Comparison of ENCODE assay signal across 8 mouse cellular contexts in genomic region chr7:29288942-29289638, GRCm38 (mm10). TPM values are rescaled to one million over a fixed set of nuclear protein-coding genes. Genes with fewer than 3 reads are reported as not detected.
DNase-seq lines count a peak whose midpoint lies in the region; ATAC-seq and TF ChIP-seq lines count a peak whose summit lies in the region.

Gene Ppp1r14a (plus strand): TSS chr7:29289308.

- WGBS in embryonic facial prominence, embryonic 14.5 days, result under 1% methylated on average over 53 of the region's 59 CpGs
- under 1% methylated on average over 59 of the region's 59 CpGs for WGBS in heart, embryonic 12.5 days
- WGBS in lung, adult 2 months, result 2% methylated on average over 59 of the region's 59 CpGs
- WGBS in neural tube, embryonic 15.5 days, result under 1% methylated on average over 59 of the region's 59 CpGs

- peak within 1 kb of the TSS; percentile 95 for H3K4me2 ChIP-seq in embryonic facial prominence, embryonic 14.5 days (ENCODE audit: low read depth, low read length)
- H3K4me2 ChIP-seq in heart, embryonic 12.5 days, result peak within 1 kb of the TSS; percentile 92
- H3K4me2 ChIP-seq in neural tube, embryonic 15.5 days, result peak within 1 kb of the TSS; percentile 96

- H3K36me3 ChIP-seq in C2C12 (ENCODE audit: control insufficient read depth, insufficient read depth), result no peaks in the 10 kb centered on the region
- H3K36me3 ChIP-seq in embryonic facial prominence, embryonic 14.5 days (ENCODE audit: control insufficient read depth, insufficient read depth, low read length), result no peaks in the 10 kb centered on the region
- H3K36me3 ChIP-seq in heart, embryonic 12.5 days, result no peaks in the 10 kb centered on the region
- H3K36me3 ChIP-seq in neural tube, embryonic 15.5 days, result no peaks in the 10 kb centered on the region

- H3K9me3 ChIP-seq in embryonic facial prominence, embryonic 14.5 days (ENCODE audit: control insufficient read depth, low read length), result no peaks in the 10 kb centered on the region
- no peaks in the 10 kb centered on the region; the same call in 1 of the 2 replicates for H3K9me3 ChIP-seq in heart, embryonic 12.5 days (replicated peaks)
- H3K9me3 ChIP-seq in neural tube, embryonic 15.5 days (replicated peaks), result no peaks in the 10 kb centered on the region

- H3K4me3 ChIP-seq in C2C12 (ENCODE audit: insufficient read depth, poor library complexity, severe bottlenecking), result peak within 1 kb of the TSS; percentile 6
- peak within 1 kb of the TSS; percentile 56 for H3K4me3 ChIP-seq in embryonic facial prominence, embryonic 14.5 days (ENCODE audit: low read depth, low read length)
- H3K4me3 ChIP-seq in heart, embryonic 12.5 days, result peak within 1 kb of the TSS; percentile 61
- peak within 1 kb of the TSS; percentile 66 for H3K4me3 ChIP-seq in lung, adult 2 months (replicated peaks; ENCODE audit: extremely low read depth, low read depth, low read length)
- peak within 1 kb of the TSS; percentile 51 for H3K4me3 ChIP-seq in neural tube, embryonic 15.5 days (replicated peaks)

- 0 out of 2 replicates have a peak within 1 kb of the TSS, but pooled peaks have one; percentile 6 for H3K27ac ChIP-seq in embryonic facial prominence, embryonic 14.5 days (replicated peaks; ENCODE audit: low read depth, low read length)
- peak within 1 kb of the TSS; percentile 55 for H3K27ac ChIP-seq in heart, embryonic 12.5 days (ENCODE audit: poor library complexity, severe bottlenecking)
- H3K27ac ChIP-seq in neural tube, embryonic 15.5 days (replicated peaks), result no peak within 1 kb of the TSS

- H3K79me2 ChIP-seq in C2C12 (ENCODE audit: control insufficient read depth, insufficient read depth), result no peaks in the 10 kb centered on the region

- H3K79me3 ChIP-seq in C2C12 (ENCODE audit: low read depth), result no peaks in the 10 kb centered on the region

- H3ac ChIP-seq in C2C12 (ENCODE audit: control insufficient read depth, insufficient read length, low read depth), result no peak within 1 kb of the TSS

- DNase-seq in adrenal gland, postnatal 10 days, result peak; percentile 85
- DNase-seq in embryonic facial prominence, embryonic 14.5 days (ENCODE audit: low spot score), result peak; percentile 67
- peak; percentile 82 for DNase-seq in kidney, postnatal 14 days
- peak; percentile 74 for DNase-seq in lung, adult 2 months
- DNase-seq in thymus, postnatal 36 days, result peak; percentile 83 to 85

- peak within 1 kb of the TSS; percentile 60 for H3K9ac ChIP-seq in embryonic facial prominence, embryonic 14.5 days (ENCODE audit: low read depth, low read length)
- H3K9ac ChIP-seq in heart, embryonic 12.5 days, result peak within 1 kb of the TSS; percentile 76
- peak within 1 kb of the TSS; percentile 52 for H3K9ac ChIP-seq in neural tube, embryonic 15.5 days (replicated peaks)

- H3K4me1 ChIP-seq in embryonic facial prominence, embryonic 14.5 days (ENCODE audit: control insufficient read depth, insufficient read depth, low read length), result peaks cover 16% of the 10 kb centered on the region; the same call in 1 of the 2 replicates
- peaks cover 43% of the 10 kb centered on the region for H3K4me1 ChIP-seq in heart, embryonic 12.5 days (replicated peaks)
- no peaks in the 10 kb centered on the region for H3K4me1 ChIP-seq in lung, adult 2 months (ENCODE audit: control insufficient read depth, insufficient read depth, low read length)
- peaks cover 46% of the 10 kb centered on the region for H3K4me1 ChIP-seq in neural tube, embryonic 15.5 days

- ATAC-seq in embryonic facial prominence, embryonic 14.5 days (ENCODE audit: low read depth), result peak; percentile 58
- 0 out of 2 replicates have a peak, but pooled peaks have one; percentile 49 for ATAC-seq in heart, embryonic 12.5 days (ENCODE audit: insufficient number of reproducible peaks, low FRiP score)
- ATAC-seq in neural tube, embryonic 15.5 days (ENCODE audit: low FRiP score), result 0 out of 2 replicates have a peak, but pooled peaks have one; percentile 34

- no peaks in the 10 kb centered on the region for H3K27me3 ChIP-seq in C2C12 (ENCODE audit: control insufficient read depth, insufficient read depth, insufficient read length)
- no peaks in the 10 kb centered on the region for H3K27me3 ChIP-seq in embryonic facial prominence, embryonic 14.5 days (replicated peaks; ENCODE audit: control insufficient read depth, insufficient read depth, low read length)
- H3K27me3 ChIP-seq in heart, embryonic 12.5 days (replicated peaks), result peaks cover 59% of the 10 kb centered on the region
- H3K27me3 ChIP-seq in neural tube, embryonic 15.5 days (replicated peaks), result peaks cover 18% of the 10 kb centered on the region

- peak; percentile 81; the same call in 1 of the 2 replicates for TF ChIP-seq POLR2A in lung, adult 2 months (IDR thresholded peaks at IDR 0.05; ENCODE audit: borderline replicate concordance, extremely low read depth, low read depth, low read length)

- peak; percentile 85 for TF ChIP-seq CTCF in C2C12 (IDR thresholded peaks at IDR 0.05; ENCODE audit: control insufficient read depth, insufficient read depth, insufficient read length)
- TF ChIP-seq CTCF in lung, adult 2 months (IDR thresholded peaks at IDR 0.05; ENCODE audit: insufficient read depth, low read length), result peak; percentile 71

TF ChIP-seq in C2C12, 6 proteins besides CTCF, POLR2A, EP300 and RAD21:
- TF ChIP-seq MAX (IDR thresholded peaks at IDR 0.05), result no peak

RNA-seq across cellular contexts. Expression of gene Ppp1r14a, which starts in this region (rescaled TPM):
- 0.43 TPM for polyA plus RNA-seq in C2C12 (2012; fragmentation: generic; extraction: Trizol)
- total RNA-seq in adrenal gland, postnatal 10 days (2021), result 10 to 100 TPM; 13.8 to 14.3 TPM
- polyA plus RNA-seq in embryonic facial prominence, embryonic 14.5 days (2014; fragmentation: Nextera tagmentation; extraction: Ambion mirVana), result 11.6 and 13.8 TPM in 2 replicates
- 13.2 and 13.9 TPM in 2 replicates for polyA plus RNA-seq in heart, embryonic 12.5 days (2016; fragmentation: Nextera tagmentation; extraction: Ambion mirVana)
- 242 and 329 TPM in 2 replicates for polyA plus RNA-seq in lung, adult 2 months (2012; rRNA removed)
- 2.8 and 13.3 TPM in 2 replicates for polyA plus RNA-seq in neural tube, embryonic 15.5 days (2015; fragmentation: Nextera tagmentation; extraction: Ambion mirVana)

Comparison
In these comparisons a context has a peak if more than half of its experiments do, and no peak if none do; other contexts are left out.
1. RNA of gene Ppp1r14a (polyA plus RNA-seq): 242 to 329 TPM in lung, adult 2 months; 11.6 to 13.8 TPM in embryonic facial prominence, embryonic 14.5 days, 13.2 to 13.9 TPM in heart, embryonic 12.5 days, 2.8 to 13.3 TPM in neural tube, embryonic 15.5 days and 0.43 TPM in C2C12 (single experiment); every median in the first group is over 10 times any median in the second.
2. H3K4me3 ChIP-seq: peak in every context shown above with its lines; median percentile 66 in lung, adult 2 months; 61 in heart, embryonic 12.5 days; 56 in embryonic facial prominence, embryonic 14.5 days; 51 in neural tube, embryonic 15.5 days; 6 in C2C12.
3. Peak in every context shown above with its lines, with median percentiles within 50 percentile points of each other: DNase-seq, ATAC-seq, H3K4me2 ChIP-seq and H3K9ac ChIP-seq.